Mouse (Mus musculus): Measurements from ENCODE around the gene Btbd11.

DNA sequence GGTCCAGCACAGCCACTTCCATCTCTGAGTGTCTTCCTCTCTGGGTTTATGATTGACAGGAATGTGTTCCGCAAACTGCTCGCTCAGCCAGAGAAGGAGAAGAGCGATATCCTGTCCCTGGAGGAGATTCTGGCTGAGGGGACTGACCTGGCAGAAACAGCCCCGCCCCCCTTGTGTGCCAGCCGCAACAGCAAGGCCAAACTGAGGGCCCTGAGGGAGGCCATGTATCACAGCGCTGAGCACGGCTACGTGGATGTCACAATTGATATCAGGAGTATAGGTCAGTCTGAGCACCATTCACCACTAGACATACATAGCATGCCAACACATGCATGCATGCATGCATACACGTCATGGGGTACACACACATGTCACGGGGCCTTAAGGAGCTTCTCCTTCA is 245.4 kb downstream of the Btbd11 start:
- no peak for TF ChIP-seq POLR2A (IDR thresholded peaks at IDR 0.05; ENCODE audit: low read depth, low read length)
- TF ChIP-seq CTCF (IDR thresholded peaks at IDR 0.05; ENCODE audit: extremely low read depth, insufficient read length, insufficient replicate concordance, low read depth, low read length): no peak

All from small intestine, adult 2 months (tissue).